Mouse (Mus musculus): ENCODE data around the gene Clic1.

GRCm38 (mm10) chr17:35018171-35018570, 31.6 kb upstream of the Clic1 start:
- TF ChIP-seq POLR2A (IDR thresholded peaks at IDR 0.05; ENCODE audit: insufficient read depth, low read length) (no peak), EP300 (IDR thresholded peaks at IDR 0.05; ENCODE audit: insufficient read depth, low read depth, low read length) (no peak), CTCF (IDR thresholded peaks at IDR 0.05; ENCODE audit: low read depth, low read length) (no peak)

Measured in ES-Bruce4 (cell line).